14 mouse cellular contexts compared by ENCODE assay signal in genomic region chr4:148930721-148931229, GRCm38 (mm10).
DNase-seq lines count a peak whose midpoint lies in the region; ATAC-seq and TF ChIP-seq lines count a peak whose summit lies in the region.
"Had no signal": no experiment of that assay in that cellular context is flagged by ENCODE, and none has a peak within 500 bp of the region (broad histone marks: within the 10 kb centered on the region; RNA-seq: fewer than 3 reads in every experiment).

No protein-coding gene starts in this region.

- H3K4me2 ChIP-seq in forebrain, embryonic 11.5 days (ENCODE audit: low read depth, low read length, severe bottlenecking) = no peak overlapping the region
- no peak overlapping the region for H3K4me2 ChIP-seq in hindbrain, postnatal 0 days (ENCODE audit: low read depth, low read length)
- H3K4me2 ChIP-seq in midbrain, embryonic 16.5 days (ENCODE audit: low read length) = no peak overlapping the region
- no peak overlapping the region for H3K4me2 ChIP-seq in midbrain, embryonic 14.5 days (ENCODE audit: low read length)
- H3K4me2 ChIP-seq: limb, embryonic 15.5 days had no signal

- H3K9me3 ChIP-seq in forebrain, embryonic 10.5 days = no peaks in the 10 kb centered on the region
- H3K9me3 ChIP-seq in forebrain, embryonic 11.5 days (ENCODE audit: control insufficient read depth, low read length) = no peaks in the 10 kb centered on the region
- H3K9me3 ChIP-seq in hindbrain, embryonic 10.5 days = no peaks in the 10 kb centered on the region
- no peaks in the 10 kb centered on the region for H3K9me3 ChIP-seq in hindbrain, postnatal 0 days (ENCODE audit: low read length)
- no peaks in the 10 kb centered on the region for H3K9me3 ChIP-seq in midbrain, embryonic 16.5 days (replicated peaks; ENCODE audit: control insufficient read depth, low read length, poor library complexity, severe bottlenecking)
- H3K9me3 ChIP-seq in midbrain, embryonic 14.5 days (ENCODE audit: control insufficient read depth, low read length) = no peaks in the 10 kb centered on the region
- H3K9me3 ChIP-seq: G1E; limb, embryonic 15.5 days had no signal

- peak overlapping the region; percentile 45; the same call in 1 of the 2 replicates for H3K27ac ChIP-seq in forebrain, embryonic 10.5 days
- H3K27ac ChIP-seq in forebrain, embryonic 11.5 days (ENCODE audit: low read depth, low read length) = no peak overlapping the region
- H3K27ac ChIP-seq in hindbrain, embryonic 10.5 days = peak overlapping the region; percentile 69
- H3K27ac ChIP-seq in hindbrain, postnatal 0 days = no peak overlapping the region
- H3K27ac ChIP-seq in midbrain, embryonic 16.5 days (ENCODE audit: low read length) = 0 out of 2 replicates have a peak overlapping the region, but pooled peaks have one; percentile 5
- H3K27ac ChIP-seq in midbrain, embryonic 14.5 days (replicated peaks; ENCODE audit: low read depth, low read length) = no peak overlapping the region
- H3K27ac ChIP-seq: limb, embryonic 15.5 days had no signal

- H3K4me3 ChIP-seq in forebrain, embryonic 10.5 days = no peak overlapping the region
- no peak overlapping the region for H3K4me3 ChIP-seq in forebrain, embryonic 11.5 days (ENCODE audit: low read depth, low read length)
- no peak overlapping the region for H3K4me3 ChIP-seq in hindbrain, embryonic 10.5 days
- no peak overlapping the region for H3K4me3 ChIP-seq in hindbrain, postnatal 0 days (ENCODE audit: low read length)
- H3K4me3 ChIP-seq in midbrain, embryonic 16.5 days (ENCODE audit: low read depth, low read length) = no peak overlapping the region
- H3K4me3 ChIP-seq in midbrain, embryonic 14.5 days (replicated peaks; ENCODE audit: low read depth, low read length) = no peak overlapping the region
- H3K4me3 ChIP-seq: limb, embryonic 15.5 days had no signal

- peaks cover 50% of the 10 kb centered on the region for H3K4me1 ChIP-seq in forebrain, embryonic 10.5 days
- H3K4me1 ChIP-seq in forebrain, embryonic 11.5 days (replicated peaks; ENCODE audit: control insufficient read depth, insufficient read depth, low read length) = peaks cover 5% of the 10 kb centered on the region; the same call in 1 of the 2 replicates
- peaks cover 87% of the 10 kb centered on the region for H3K4me1 ChIP-seq in hindbrain, embryonic 10.5 days (replicated peaks)
- H3K4me1 ChIP-seq in hindbrain, postnatal 0 days (ENCODE audit: insufficient read depth, low read length) = peaks cover 22% of the 10 kb centered on the region
- peaks cover 19% of the 10 kb centered on the region; the same call in 1 of the 2 replicates for H3K4me1 ChIP-seq in midbrain, embryonic 16.5 days (ENCODE audit: control insufficient read depth, insufficient read depth, low read length)
- H3K4me1 ChIP-seq in midbrain, embryonic 14.5 days (ENCODE audit: control insufficient read depth, insufficient read depth, low read length) = peaks cover 19% of the 10 kb centered on the region

- peaks cover 93% of the 10 kb centered on the region for H3K27me3 ChIP-seq in forebrain, embryonic 10.5 days (ENCODE audit: poor library complexity, severe bottlenecking)
- no peaks in the 10 kb centered on the region for H3K27me3 ChIP-seq in forebrain, embryonic 11.5 days (ENCODE audit: control insufficient read depth, insufficient read depth, low read length)
- H3K27me3 ChIP-seq in hindbrain, embryonic 10.5 days (ENCODE audit: insufficient read depth, poor library complexity, severe bottlenecking) = peaks cover 90% of the 10 kb centered on the region
- H3K27me3 ChIP-seq in hindbrain, postnatal 0 days (ENCODE audit: insufficient read depth, low read length) = no peaks in the 10 kb centered on the region
- peaks cover 9% of the 10 kb centered on the region for H3K27me3 ChIP-seq in midbrain, embryonic 16.5 days (ENCODE audit: control insufficient read depth, insufficient read depth, low read depth, low read length)
- peaks cover 14% of the 10 kb centered on the region; the same call in 1 of the 2 replicates for H3K27me3 ChIP-seq in midbrain, embryonic 14.5 days (ENCODE audit: control insufficient read depth, insufficient read depth, low read length)

- H3K9ac ChIP-seq in forebrain, embryonic 11.5 days (ENCODE audit: low read length) = no peak overlapping the region
- no peak overlapping the region for H3K9ac ChIP-seq in hindbrain, postnatal 0 days (replicated peaks; ENCODE audit: low read length)
- no peak overlapping the region for H3K9ac ChIP-seq in midbrain, embryonic 16.5 days (ENCODE audit: low read depth, low read length)
- no peak overlapping the region; the same call in 1 of the 2 replicates for H3K9ac ChIP-seq in midbrain, embryonic 14.5 days (replicated peaks; ENCODE audit: low read length)
- H3K9ac ChIP-seq: limb, embryonic 15.5 days had no signal

- no peak for ATAC-seq in forebrain, embryonic 11.5 days (replicated peaks; ENCODE audit: low FRiP score)
- no peak for ATAC-seq in hindbrain, postnatal 0 days
- no peak for ATAC-seq in midbrain, embryonic 16.5 days
- ATAC-seq in midbrain, embryonic 14.5 days (ENCODE audit: low FRiP score, low TSS enrichment) = no peak
- ATAC-seq in erythroid progenitor cell, adult 5-6 weeks (replicated peaks; ENCODE audit: low FRiP score, poor library complexity, severe bottlenecking) = no peak

- TF ChIP-seq CTCF in hindbrain, postnatal 0 days (IDR thresholded peaks at IDR 0.05; ENCODE audit: low read depth) = no peak

- no peak for DNase-seq in forebrain, embryonic 10.5 days (ENCODE audit: extremely low spot score, low spot score)
- DNase-seq in forebrain, embryonic 11.5 days (ENCODE audit: low spot score) = no peak
- no peak for DNase-seq in hindbrain, embryonic 10.5 days (ENCODE audit: low spot score)
- DNase-seq in hindbrain, postnatal 0 days (ENCODE audit: low spot score) = no peak
- no peak for DNase-seq in midbrain, embryonic 14.5 days
- DNase-seq in layer of hippocampus, adult 8-10 months (ENCODE audit: low spot score in 2 of 2) = no peak
- DNase-seq: adrenal gland, postnatal 14 days; kidney, postnatal 14 days; lung, postnatal 10 days; right cerebral cortex, postnatal 14 days had no signal

- H3K36me3 ChIP-seq in forebrain, embryonic 10.5 days (replicated peaks) = peaks cover 22% of the 10 kb centered on the region
- H3K36me3 ChIP-seq in forebrain, embryonic 11.5 days (ENCODE audit: control insufficient read depth, insufficient read depth, low read length) = no peaks in the 10 kb centered on the region
- H3K36me3 ChIP-seq in hindbrain, embryonic 10.5 days = peaks cover 69% of the 10 kb centered on the region
- H3K36me3 ChIP-seq in hindbrain, postnatal 0 days (ENCODE audit: insufficient read depth, low read length) = no peaks in the 10 kb centered on the region
- no peaks in the 10 kb centered on the region for H3K36me3 ChIP-seq in midbrain, embryonic 16.5 days (ENCODE audit: control insufficient read depth, insufficient read depth, low read length)
- H3K36me3 ChIP-seq in midbrain, embryonic 14.5 days (ENCODE audit: control insufficient read depth, insufficient read depth, low read length) = no peaks in the 10 kb centered on the region
- H3K36me3 ChIP-seq: G1E; limb, embryonic 15.5 days had no signal

- 72% methylated on average over 9 of the region's 9 CpGs for WGBS in forebrain, embryonic 10.5 days
- WGBS in forebrain, embryonic 11.5 days = 64% methylated on average over 9 of the region's 9 CpGs
- WGBS in hindbrain, embryonic 10.5 days = 72% methylated on average over 9 of the region's 9 CpGs
- WGBS in hindbrain, postnatal 0 days = 44% methylated on average over 9 of the region's 9 CpGs
- 53% methylated on average over 8 of the region's 9 CpGs for WGBS in midbrain, embryonic 16.5 days
- 65% methylated on average over 9 of the region's 9 CpGs for WGBS in midbrain, embryonic 14.5 days

Comparison
In these comparisons a context has a peak if more than half of its experiments do, and no peak if none do; other contexts are left out.
1. H3K27ac ChIP-seq: peak in forebrain, embryonic 10.5 days (single experiment), hindbrain, embryonic 10.5 days (single experiment) and midbrain, embryonic 16.5 days (single experiment); none in forebrain, embryonic 11.5 days (single experiment), hindbrain, postnatal 0 days (single experiment) and midbrain, embryonic 14.5 days (single experiment).